Mouse (Mus musculus) erythroblast, embryonic 14.5 days (primary cell): Measurements from ENCODE around the gene Fbxo31.

Experiments
- GATA1 ChIP-seq: IDR thresholded peaks from 2 replicates; pipeline ENCODE4 v1.6.1; 2012; ENCODE audit warnings: low read length, inconsistent platforms, mixed read lengths
- TAL1 ChIP-seq: IDR thresholded peaks from 3 replicates; pipeline ENCODE4 v1.6.1; 2012; ENCODE audit warnings: low read length, inconsistent platforms, mixed read lengths

DNA sequence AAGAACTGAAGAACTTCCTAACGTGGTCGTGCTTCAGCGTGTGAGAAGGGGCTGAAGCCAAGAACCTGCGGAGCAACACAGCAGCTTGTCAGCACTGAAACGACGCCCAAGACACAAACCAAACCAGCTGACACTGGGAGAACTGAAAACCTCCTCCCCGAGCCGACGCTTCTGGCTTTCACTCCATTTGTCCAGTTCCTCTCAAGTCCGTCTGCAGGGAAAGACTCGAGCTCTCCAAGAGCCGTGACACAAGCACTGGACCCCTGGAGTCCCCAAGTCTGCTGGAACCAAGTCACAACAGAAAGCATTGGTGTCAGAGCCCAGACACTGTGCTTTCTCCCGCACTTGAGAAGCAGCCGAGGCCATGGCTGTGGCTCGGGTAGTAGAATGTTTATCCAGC lies 30.6 kb upstream of the Fbxo31 start:
- TF ChIP-seq GATA1 = no peak
- TF ChIP-seq TAL1 = no peak
